Mouse (Mus musculus) limb, embryonic 14.5 days (tissue): ENCODE measurements around the gene 4930442H23Rik. TPM values are rescaled to one million over a fixed set of nuclear protein-coding genes. Genes with fewer than 3 reads are reported as not detected.
A peak's percentile ranks its signal among the peaks of the same experiment; 100 is the strongest.
"Not testable (repeated sequence)": the region's sequence is repeated elsewhere in the genome, so short reads cannot be mapped to it uniquely, and the experiment has no call there.

Source experiments
- ATAC-seq: fragments of 200-750 bp; cut with Nextera tagmentation; 2 replicates; pipeline ENCODE4 v1.8.0; 2017; ENCODE audit warnings: low read depth, moderate number of reproducible peaks, moderate TSS enrichment; ENCODE audit not compliant: low FRiP score
- DNase-seq: peaks from one replicate; pipeline ENCODE4 v3.0.0-alpha.2; 2015; ENCODE audit warnings: low spot score
- H3K27ac ChIP-seq: fragments of 300-500 bp; sonication (generic); replicated peaks from 2 replicates; pipeline ENCODE4 v1.5.1; 2014; ENCODE audit warnings: low read depth, mild to moderate bottlenecking, low read length, moderate library complexity, mixed read lengths
- H3K27me3 ChIP-seq: fragments of 300-500 bp; sonication (generic); 2 replicates; pipeline ENCODE4 v1.6.1; 2014; ENCODE audit warnings: low read length, mixed read lengths; ENCODE audit not compliant: control insufficient read depth, insufficient read depth
- H3K36me3 ChIP-seq: fragments of 300-500 bp; sonication (generic); 2 replicates; pipeline ENCODE4 v1.6.1; 2014; ENCODE audit warnings: mild to moderate bottlenecking, low read length, moderate library complexity, mixed read lengths; ENCODE audit not compliant: control insufficient read depth, insufficient read depth
- H3K4me1 ChIP-seq: fragments of 300-500 bp; sonication (generic); 2 replicates; pipeline ENCODE4 v1.6.1; 2014; ENCODE audit warnings: antibody characterized with exemption, low read length, mixed read lengths; ENCODE audit not compliant: control insufficient read depth, insufficient read depth
- H3K4me2 ChIP-seq: fragments of 300-500 bp; sonication (generic); replicated peaks from 2 replicates; pipeline ENCODE4 v1.6.1; 2014; ENCODE audit warnings: low read depth, mild to moderate bottlenecking, low read length, moderate library complexity; ENCODE audit not compliant: severe bottlenecking
- H3K4me3 ChIP-seq: fragments of 300-500 bp; sonication (generic); replicated peaks from 2 replicates; pipeline ENCODE4 v1.5.1; 2014; ENCODE audit warnings: low read length
- H3K9ac ChIP-seq: fragments of 300-500 bp; sonication (generic); 2 replicates; pipeline ENCODE4 v1.6.1; 2014; ENCODE audit warnings: mild to moderate bottlenecking, low read depth, low read length, moderate library complexity; ENCODE audit not compliant: severe bottlenecking
- H3K9me3 ChIP-seq: fragments of 300-500 bp; sonication (generic); 2 replicates; pipeline ENCODE4 v1.6.1; 2016; ENCODE audit warnings: low read length; ENCODE audit not compliant: control insufficient read depth
- POLR2A ChIP-seq: fragments of 200-500 bp; IDR thresholded peaks from 2 replicates; pipeline ENCODE4 v1.8.0; 2012; ENCODE audit warnings: inconsistent platforms, mild to moderate bottlenecking, moderate library complexity, borderline replicate concordance; ENCODE audit not compliant: insufficient read depth, insufficient read length; ENCODE audit errors: extremely low read depth
- WGBS: fragments of 180-500 bp; shearing (Covaris S2); extraction: QIAGEN DNeasy Blood & Tissue Kit; methylation state at CpG from one replicate; pipeline ENCODE4 v1.1.7; 2014; 5-methylcytosine and 5-hydroxymethylcytosine counted together
- polyA plus RNA-seq, 2 experiments: library from polyadenylated mRNA; depleted of rRNA in 1 of 2; stranded (reverse) in 1 of 2; unstranded in 1 of 2; fragments of >200 nt; fragmentation: Nextera tagmentation in 1 of 2; extraction: Ambion mirVana in 1 of 2; gene quantifications; 2 replicates each; pipeline versions ENCODE4 v1.2.1 to v1.2.3; 2012 to 2014

4930442H23Rik gene
- polyA plus RNA-seq, 2 experiments, result not detected

DNA sequence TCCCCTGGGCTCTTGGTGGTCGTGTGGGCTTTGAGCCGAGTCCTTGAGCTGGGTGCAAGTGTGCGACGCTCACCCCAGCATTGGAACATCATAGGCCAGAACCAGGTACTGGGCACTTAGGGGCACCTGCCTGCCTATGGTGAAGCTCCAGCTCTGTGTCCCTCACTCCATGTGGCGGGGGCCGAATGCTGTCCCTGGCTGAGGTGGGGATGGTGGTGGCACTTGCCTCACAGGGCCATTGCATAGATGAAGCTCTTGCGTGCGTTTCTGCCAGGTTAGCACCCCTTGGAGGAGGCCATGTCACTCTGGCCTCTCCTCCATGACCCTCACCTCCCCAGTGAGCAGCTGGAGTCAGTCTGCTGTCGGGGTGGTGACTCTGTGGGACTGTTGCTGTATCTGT lies 3.5 kb upstream of the 4930442H23Rik start:
- Histone ChIP-seq H3K36me3 (peaks cover 61% of the 10 kb centered on the region), H3K27me3 (no peaks in the 10 kb centered on the region), H3K4me2 (no peak overlapping the region), H3K9me3 (no peaks in the 10 kb centered on the region), H3K27ac (no peak overlapping the region), H3K9ac (no peak overlapping the region), H3K4me1 (peaks cover 11% of the 10 kb centered on the region), H3K4me3 (no peak overlapping the region)
- 97% methylated on average over 9 of the region's 9 CpGs for WGBS
- TF ChIP-seq POLR2A, result no peak
- DNase-seq (no peak), ATAC-seq (no peak)

DNA sequence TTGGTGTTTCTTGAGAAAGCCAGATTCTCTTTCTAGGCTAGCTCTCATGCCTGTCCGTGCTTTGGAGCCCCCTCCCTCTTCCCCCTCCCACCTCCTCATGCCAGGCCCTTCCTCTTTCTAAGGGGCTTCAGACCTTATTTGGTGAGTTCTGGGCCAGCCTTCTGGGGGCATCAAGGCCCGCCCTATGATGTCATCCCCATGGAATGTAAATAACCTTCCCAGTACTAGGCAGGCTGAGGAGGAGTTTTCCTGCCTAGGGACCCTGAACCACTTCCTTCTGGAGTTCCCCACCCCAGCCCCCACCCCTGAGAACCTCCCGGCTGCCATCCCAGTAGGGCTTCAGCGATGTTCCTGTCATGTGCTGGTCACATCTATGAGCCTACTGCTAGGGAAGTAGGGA lies 1.1 kb upstream of the 4930442H23Rik start:
- ATAC-seq (no peak), DNase-seq (no peak)
- Histone ChIP-seq H3K4me1 (peaks cover 7% of the 10 kb centered on the region), H3K9me3 (no peaks in the 10 kb centered on the region), H3K9ac (no peak overlapping the region), H3K4me2 (no peak overlapping the region), H3K27me3 (no peaks in the 10 kb centered on the region), H3K27ac (no peak overlapping the region), H3K36me3 (peaks cover 70% of the 10 kb centered on the region), H3K4me3 (no peak overlapping the region)
- 44% methylated on average over 4 of the region's 4 CpGs for WGBS
- TF ChIP-seq POLR2A, result no peak

GRCm38 (mm10) chr10:81182336-81183333 lies 1.0 kb downstream of the 4930442H23Rik start, which contains the start of gene Dapk3:
Gene Dapk3 (plus strand): TSS chr10:81183005.
- no peaks in the 10 kb centered on the region for H3K9me3 ChIP-seq
- H3K9ac ChIP-seq, result peak within 1 kb of the TSS; percentile 70
- H3K4me1 ChIP-seq, result peaks cover 11% of the 10 kb centered on the region
- peak within 1 kb of the TSS; percentile 65 for H3K4me2 ChIP-seq
- peak; percentile 99 for DNase-seq
- peaks cover 83% of the 10 kb centered on the region for H3K36me3 ChIP-seq
- H3K27ac ChIP-seq, result peak within 1 kb of the TSS; percentile 65; the same call in 1 of the 2 replicates
- WGBS, result 3% methylated on average over 53 of the region's 53 CpGs
- no peaks in the 10 kb centered on the region for H3K27me3 ChIP-seq
- H3K4me3 ChIP-seq, result peak within 1 kb of the TSS; percentile 75
- TF ChIP-seq POLR2A, result 0 out of 2 replicates have a peak, but pooled peaks have one; percentile 9
- ATAC-seq, result peak; percentile 94

DNA sequence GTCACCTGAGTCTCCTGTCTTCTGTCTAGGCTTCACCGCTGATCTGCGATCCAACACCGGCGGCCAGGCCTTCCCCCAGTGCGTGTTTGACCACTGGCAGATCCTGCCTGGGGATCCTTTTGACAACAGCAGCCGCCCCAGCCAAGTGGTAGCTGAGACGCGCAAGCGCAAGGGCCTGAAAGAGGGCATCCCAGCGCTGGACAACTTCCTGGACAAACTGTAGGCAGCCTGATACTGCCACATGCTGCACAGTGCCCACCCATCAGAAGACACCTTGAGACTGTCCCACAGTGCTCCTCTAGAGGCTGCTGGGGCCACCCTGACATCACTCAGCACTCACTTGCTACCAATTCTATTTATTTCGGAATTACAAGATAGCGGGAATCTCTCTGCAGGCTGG lies 1.8 kb downstream of the 4930442H23Rik start:
- DNase-seq, H3K9ac ChIP-seq, H3K27me3 ChIP-seq, H3K9me3 ChIP-seq, ATAC-seq, H3K27ac ChIP-seq, H3K4me2 ChIP-seq, H3K4me3 ChIP-seq: not testable (repeated sequence)
- Histone ChIP-seq H3K4me1 (peaks cover 14% of the 10 kb centered on the region), H3K36me3 (peaks cover 82% of the 10 kb centered on the region)
- WGBS, result 80% methylated on average over 6 of the region's 12 CpGs

- no peak for TF ChIP-seq POLR2A
- Histone ChIP-seq H3K4me1 (peaks cover 16% of the 10 kb centered on the region), H3K9me3 (no peaks in the 10 kb centered on the region), H3K27ac (no peak overlapping the region), H3K4me3 (no peak overlapping the region), H3K9ac (no peak overlapping the region), H3K36me3 (peaks cover 76% of the 10 kb centered on the region), H3K27me3 (no peaks in the 10 kb centered on the region), H3K4me2 (no peak overlapping the region)
- ATAC-seq, result no peak
- DNase-seq, result no peak
- WGBS, result 93% methylated on average over 13 of the region's 13 CpGs
These were observed 2.7 kb downstream of the 4930442H23Rik start for GRCm38 (mm10) chr10:81180946-81181345.
